Mouse (Mus musculus): ENCODE data around the gene Ankrd42.

Ankrd42 gene

GRCm38 (mm10) chr7:92637021-92637625 is at the start of gene Ankrd42:
Gene Ankrd42 (minus strand): TSS chr7:92637142.
- peak; percentile 92 for DNase-seq (ENCODE audit: low read depth, low spot score)

GRCm38 (mm10) chr7:92677346-92677745 is 40.4 kb upstream of the Ankrd42 start:
- DNase-seq (ENCODE audit: low read depth, low spot score) = no peak

GRCm38 (mm10) chr7:92675131-92675530 is 38.2 kb upstream of the Ankrd42 start:
- DNase-seq (ENCODE audit: low read depth, low spot score) = peak; percentile 75

GRCm38 (mm10) chr7:92669507-92670471 is 32.8 kb upstream of the Ankrd42 start, which contains the start of gene Pcf11:
Gene Pcf11 (minus strand): TSS chr7:92669934.
- peak; percentile 98 for DNase-seq (ENCODE audit: low read depth, low spot score)

- DNase-seq (ENCODE audit: low read depth, low spot score) = peak; percentile 66
These were observed 32.0 kb upstream of the Ankrd42 start for GRCm38 (mm10) chr7:92668791-92669506.

- DNase-seq (ENCODE audit: low read depth, low spot score) = no peak
These were observed 29.4 kb upstream of the Ankrd42 start for GRCm38 (mm10) chr7:92666274-92666820.

- no peak for DNase-seq (ENCODE audit: low read depth, low spot score)
These were observed 21.1 kb upstream of the Ankrd42 start for GRCm38 (mm10) chr7:92658050-92658449.

- DNase-seq (ENCODE audit: low read depth, low spot score) = peak; percentile 32
These were observed 19.4 kb upstream of the Ankrd42 start for GRCm38 (mm10) chr7:92656386-92656785.

- DNase-seq (ENCODE audit: low read depth, low spot score) = no peak
These were observed 16.4 kb upstream of the Ankrd42 start for GRCm38 (mm10) chr7:92653329-92653728.

- no peak for DNase-seq (ENCODE audit: low read depth, low spot score)
These were observed 10.8 kb upstream of the Ankrd42 start for GRCm38 (mm10) chr7:92647790-92648189.

- DNase-seq (ENCODE audit: low read depth, low spot score) = no peak
These were observed 5.4 kb upstream of the Ankrd42 start for GRCm38 (mm10) chr7:92642358-92642757.

- no peak for DNase-seq (ENCODE audit: low read depth, low spot score)
These were observed 1.1 kb upstream of the Ankrd42 start for GRCm38 (mm10) chr7:92638050-92638449.

- DNase-seq (ENCODE audit: low read depth, low spot score) = no peak
These were observed 489 bp downstream of the Ankrd42 start for GRCm38 (mm10) chr7:92636295-92637011.

- DNase-seq (ENCODE audit: low read depth, low spot score) = peak; percentile 38
These were observed 6.8 kb downstream of the Ankrd42 start for GRCm38 (mm10) chr7:92630167-92630566.

GRCm38 (mm10) chr7:92624488-92624887 is 12.5 kb downstream of the Ankrd42 start:
- no peak for DNase-seq (ENCODE audit: low read depth, low spot score)

- no peak for DNase-seq (ENCODE audit: low read depth, low spot score)
These were observed 26.1 kb downstream of the Ankrd42 start for GRCm38 (mm10) chr7:92610830-92611229.

- no peak for DNase-seq (ENCODE audit: low read depth, low spot score)
These were observed 32.0 kb downstream of the Ankrd42 start for GRCm38 (mm10) chr7:92604961-92605360.

- DNase-seq (ENCODE audit: low read depth, low spot score) = no peak
These were observed 46.1 kb downstream of the Ankrd42 start for GRCm38 (mm10) chr7:92590842-92591241.

- no peak for DNase-seq (ENCODE audit: low read depth, low spot score)
These were observed 47.0 kb downstream of the Ankrd42 start for GRCm38 (mm10) chr7:92589986-92590385.

GRCm38 (mm10) chr7:92583567-92583966 is 53.4 kb downstream of the Ankrd42 start:
- no peak for DNase-seq (ENCODE audit: low read depth, low spot score)

Measured in ES-CJ7 (cell line).